Mouse (Mus musculus): ENCODE data around the gene Emilin2.

- TF ChIP-seq CTCF (conservative IDR thresholded peaks at IDR 0.05 in 1 of 2, IDR thresholded peaks at IDR 0.05 in 1 of 2; ENCODE audit: low read depth in 2 of 2, low read length in 2 of 2) (no peak), POLR2A (IDR thresholded peaks at IDR 0.05; ENCODE audit: low read depth, low read length) (no peak), KAT2A (IDR thresholded peaks at IDR 0.05; ENCODE audit: insufficient replicate concordance, low read length) (no peak), EP300 (IDR thresholded peaks at IDR 0.05; ENCODE audit: low read length) (no peak), IRF4 (IDR thresholded peaks at IDR 0.05; ENCODE audit: low read depth, low read length) (no peak), E2F4 (IDR thresholded peaks at IDR 0.05; ENCODE audit: insufficient replicate concordance, low read depth, low read length) (no peak), UBTF (IDR thresholded peaks at IDR 0.05; ENCODE audit: low read depth, low read length) (no peak), RCOR1 (conservative IDR thresholded peaks at IDR 0.05; ENCODE audit: low read depth, low read length) (no peak), ZKSCAN1 (IDR thresholded peaks at IDR 0.05; ENCODE audit: borderline replicate concordance, low read depth, low read length) (no peak)
Measured at GRCm38 (mm10) chr17:71309711-71310485, 1.9 kb downstream of the Emilin2 start.

Data from CH12.LX (cell line).